Mouse (Mus musculus) central nervous system, embryonic 18 days (tissue): ENCODE data around the gene Cyp21a1. TPM values are rescaled to one million over a fixed set of nuclear protein-coding genes. Genes with fewer than 3 reads are reported as not detected.

Source experiments
- polyA plus RNA-seq: library from polyadenylated mRNA; depleted of rRNA; stranded (reverse); fragments of >200 nt; gene quantifications from 2 replicates; pipeline ENCODE4 v1.2.3, GENCODE M21; 2012; rRNA removed

Cyp21a1 gene
- polyA plus RNA-seq, result 0.08 TPM in 1 of 2 replicates, not detected in the other

GRCm38 (mm10) chr17:34804301-34804700 lies at the start of gene Cyp21a1:
Gene Cyp21a1, minus strand, starts transcription at chr17:34804561.

GRCm38 (mm10) chr17:34849722-34850516 lies 45.6 kb upstream of the Cyp21a1 start, which contains the start of the genes Skiv2l and Nelfe:
Gene Skiv2l, minus strand, starts transcription at chr17:34850210.
Gene Nelfe, plus strand, starts transcription at chr17:34850391.

GRCm38 (mm10) chr17:34836856-34837221 lies 32.5 kb upstream of the Cyp21a1 start, which contains the start of the genes Stk19 and Dxo:
Gene Stk19, minus strand, starts transcription at chr17:34836945.
Gene Dxo, plus strand, starts transcription at chr17:34837019.

Other genes starting within 250 kb of the Cyp21a1 start
- gene Notch4, start 240.3 kb downstream of the Cyp21a1 start, polyA plus RNA-seq, result 6.4 and 8.1 TPM in 2 replicates
- 1.9 and 2.2 TPM in 2 replicates for gene Gpsm3, start 214.8 kb downstream of the Cyp21a1 start, polyA plus RNA-seq
- 66.5 and 66.7 TPM in 2 replicates for gene Pbx2, start 213.3 kb downstream of the Cyp21a1 start, polyA plus RNA-seq
- 3.8 and 4.2 TPM in 2 replicates for gene Ager, start 206.7 kb downstream of the Cyp21a1 start, polyA plus RNA-seq
- gene Rnf5, start 200.9 kb downstream of the Cyp21a1 start, polyA plus RNA-seq, result 199 and 200 TPM in 2 replicates
- gene Agpat1, start 200.3 kb downstream of the Cyp21a1 start, polyA plus RNA-seq, result 209 and 219 TPM in 2 replicates
- gene Egfl8, start 188.6 kb downstream of the Cyp21a1 start, polyA plus RNA-seq, result 5.5 and 12.4 TPM in 2 replicates
- gene Ppt2, start 176.1 kb downstream of the Cyp21a1 start, polyA plus RNA-seq, result 22.4 and 24.5 TPM in 2 replicates
- gene Prrt1, start 175.0 kb downstream of the Cyp21a1 start, polyA plus RNA-seq, result 66.0 and 82.7 TPM in 2 replicates
- gene Fkbpl, start 159.8 kb downstream of the Cyp21a1 start, polyA plus RNA-seq, result 5.0 and 5.4 TPM in 2 replicates
- 95.0 and 101 TPM in 2 replicates for gene Atf6b, start 157.4 kb downstream of the Cyp21a1 start, polyA plus RNA-seq
- gene Tnxb, start 134.0 kb downstream of the Cyp21a1 start, polyA plus RNA-seq, result 1.2 and 1.4 TPM in 2 replicates
- 0.63 and 1.0 TPM in 2 replicates for gene C4b, start 60.7 kb downstream of the Cyp21a1 start, polyA plus RNA-seq
- 75.7 and 76.3 TPM in 2 replicates for gene Stk19, start 32.4 kb upstream of the Cyp21a1 start, polyA plus RNA-seq
- gene Dxo, start 32.5 kb upstream of the Cyp21a1 start, polyA plus RNA-seq, result 61.1 and 67.6 TPM in 2 replicates
- 89.7 and 90.9 TPM in 2 replicates for gene Skiv2l, start 45.6 kb upstream of the Cyp21a1 start, polyA plus RNA-seq
- gene Nelfe, start 45.8 kb upstream of the Cyp21a1 start, polyA plus RNA-seq, result 50.7 and 54.7 TPM in 2 replicates
- 0.29 and 2.0 TPM in 2 replicates for gene Cfb, start 58.0 kb upstream of the Cyp21a1 start, polyA plus RNA-seq
- gene Zbtb12, start 74.9 kb upstream of the Cyp21a1 start, polyA plus RNA-seq, result 73.3 and 74.1 TPM in 2 replicates
- gene Gm20547, start 77.5 kb upstream of the Cyp21a1 start, polyA plus RNA-seq, result 0.29 TPM in 1 of 2 replicates, not detected in the other
- gene C2, start 93.7 kb upstream of the Cyp21a1 start, polyA plus RNA-seq, result 2.4 and 3.2 TPM in 2 replicates
- 311 and 328 TPM in 2 replicates for gene Ehmt2, start 93.9 kb upstream of the Cyp21a1 start, polyA plus RNA-seq
- gene Slc44a4, start 109.9 kb upstream of the Cyp21a1 start, polyA plus RNA-seq, result 0.04 and 0.06 TPM in 2 replicates
- gene Neu1, start 126.7 kb upstream of the Cyp21a1 start, polyA plus RNA-seq, result 30.5 and 30.9 TPM in 2 replicates
- 8.8 and 9.7 TPM in 2 replicates for gene Hspa1b, start 154.7 kb upstream of the Cyp21a1 start, polyA plus RNA-seq
- gene Gm20481, start 165.4 kb upstream of the Cyp21a1 start, polyA plus RNA-seq, result not detected in 2 replicates
- 13.2 and 13.5 TPM in 2 replicates for gene Hspa1a, start 167.6 kb upstream of the Cyp21a1 start, polyA plus RNA-seq
- 0.62 and 0.90 TPM in 2 replicates for gene Hspa1l, start 168.1 kb upstream of the Cyp21a1 start, polyA plus RNA-seq
- 93.6 and 101 TPM in 2 replicates for gene Lsm2, start 177.3 kb upstream of the Cyp21a1 start, polyA plus RNA-seq
- 78.1 and 85.3 TPM in 2 replicates for gene Vars, start 196.4 kb upstream of the Cyp21a1 start, polyA plus RNA-seq
- 0.48 TPM in 2 replicates for gene Vwa7, start 212.0 kb upstream of the Cyp21a1 start, polyA plus RNA-seq
- 2.1 and 2.3 TPM in 2 replicates for gene Sapcd1, start 223.5 kb upstream of the Cyp21a1 start, polyA plus RNA-seq
- 2.7 and 3.0 TPM in 2 replicates for gene Msh5, start 242.2 kb upstream of the Cyp21a1 start, polyA plus RNA-seq
- gene Clic1, start 245.4 kb upstream of the Cyp21a1 start, polyA plus RNA-seq, result 45.7 and 47.6 TPM in 2 replicates